ENCODE assay signal across 19 mouse cellular contexts in the genomic region with DNA sequence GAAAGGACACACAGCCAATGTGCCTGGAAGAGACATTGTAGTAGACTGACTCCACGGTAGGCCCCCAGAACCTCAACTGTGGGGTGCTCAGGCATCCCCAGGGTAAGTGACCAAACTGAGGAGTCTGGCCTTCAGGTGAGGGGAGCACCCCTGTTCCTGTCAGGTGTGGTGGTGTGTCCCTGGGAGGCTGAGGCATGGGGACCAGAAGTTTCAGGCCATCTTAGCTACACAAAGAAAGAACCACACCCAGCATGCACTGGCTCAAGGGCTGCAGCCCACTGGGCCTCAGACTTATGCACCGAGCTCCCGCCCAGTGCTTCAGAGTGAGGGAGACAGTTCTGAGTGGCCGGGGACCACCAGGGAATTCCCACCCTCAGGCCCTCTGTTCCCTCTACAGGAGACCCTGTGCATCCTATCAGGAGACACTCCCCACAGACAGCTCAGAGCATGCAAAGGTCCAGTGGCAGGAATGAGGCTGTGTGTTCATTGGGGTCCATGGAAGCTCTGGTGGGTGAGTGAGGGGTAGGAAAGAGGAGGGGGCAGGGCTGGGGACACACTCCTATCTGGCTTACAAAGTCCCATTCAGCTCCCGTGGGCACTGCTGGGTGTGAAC. TPM values are rescaled to one million over a fixed set of nuclear protein-coding genes. Genes with fewer than 3 reads are reported as not detected.
DNase-seq lines count a peak whose midpoint lies in the region; ATAC-seq and TF ChIP-seq lines count a peak whose summit lies in the region.
"Had no signal": no experiment of that assay in that cellular context is flagged by ENCODE, and none has a peak within 500 bp of the region (broad histone marks: within the 10 kb centered on the region; RNA-seq: fewer than 3 reads in every experiment).

No protein-coding gene starts in this region.

- no peak overlapping the region for H3K27ac ChIP-seq in limb, embryonic 13.5 days
- no peak overlapping the region for H3K27ac ChIP-seq in limb, embryonic 10.5 days
- no peak overlapping the region for H3K27ac ChIP-seq in midbrain, embryonic 13.5 days
- no peak overlapping the region for H3K27ac ChIP-seq in midbrain, postnatal 0 days (ENCODE audit: low read depth, low read length)
- no peak overlapping the region for H3K27ac ChIP-seq in embryonic facial prominence, embryonic 13.5 days
- H3K27ac ChIP-seq: limb, embryonic 12.5 days; stomach, postnatal 0 days had no signal

- H3K9ac ChIP-seq in limb, embryonic 13.5 days = 0 out of 2 replicates have a peak overlapping the region, but pooled peaks have one; percentile 19
- 0 out of 2 replicates have a peak overlapping the region, but pooled peaks have one; percentile 1 for H3K9ac ChIP-seq in midbrain, embryonic 13.5 days (replicated peaks)
- H3K9ac ChIP-seq in midbrain, postnatal 0 days (replicated peaks; ENCODE audit: low read length, poor library complexity, severe bottlenecking) = no peak overlapping the region
- peak overlapping the region; percentile 51; the same call in 1 of the 2 replicates for H3K9ac ChIP-seq in embryonic facial prominence, embryonic 13.5 days
- H3K9ac ChIP-seq: limb, embryonic 12.5 days had no signal

- H3K36me3 ChIP-seq in limb, embryonic 13.5 days = peaks cover 12% of the 10 kb centered on the region
- H3K36me3 ChIP-seq in limb, embryonic 10.5 days = peaks cover 19% of the 10 kb centered on the region
- peaks cover 10% of the 10 kb centered on the region for H3K36me3 ChIP-seq in midbrain, embryonic 13.5 days
- H3K36me3 ChIP-seq in midbrain, postnatal 0 days (ENCODE audit: insufficient read depth, low read length) = peaks cover 9% of the 10 kb centered on the region; the same call in 1 of the 2 replicates
- peaks cover 8% of the 10 kb centered on the region for H3K36me3 ChIP-seq in embryonic facial prominence, embryonic 13.5 days

- 95% methylated on average over 5 of the region's 5 CpGs for WGBS in limb, embryonic 13.5 days
- WGBS in limb, embryonic 10.5 days = 89% methylated on average over 5 of the region's 5 CpGs
- WGBS in midbrain, embryonic 13.5 days = 87% methylated on average over 5 of the region's 5 CpGs
- 89% methylated on average over 5 of the region's 5 CpGs for WGBS in midbrain, postnatal 0 days
- 89% methylated on average over 5 of the region's 5 CpGs for WGBS in embryonic facial prominence, embryonic 13.5 days

- TF ChIP-seq CTCF in midbrain, postnatal 0 days (IDR thresholded peaks at IDR 0.05) = no peak

- peak; percentile 93 for DNase-seq in heart, adult 11 months
- DNase-seq in heart, postnatal 36 days = no peak
- DNase-seq in limb, embryonic 10.5 days (ENCODE audit: low spot score) = no peak
- DNase-seq in midbrain, postnatal 0 days (ENCODE audit: low spot score) = no peak
- DNase-seq in adrenal gland, postnatal 25 days = no peak
- DNase-seq: adrenal gland, postnatal 10 days; cerebellum, postnatal 36 days; kidney, adult 11 months; lung, adult 2 months; lung, postnatal 36 days; right cerebral cortex, adult 18-20 months had no signal

- intact Hi-C loops in heart, postnatal 36 days (cut with DNase I) = no loop called here

- H3K4me3 ChIP-seq in limb, embryonic 13.5 days = no peak overlapping the region
- H3K4me3 ChIP-seq in limb, embryonic 10.5 days = no peak overlapping the region
- H3K4me3 ChIP-seq in midbrain, embryonic 13.5 days (replicated peaks) = no peak overlapping the region
- no peak overlapping the region for H3K4me3 ChIP-seq in midbrain, postnatal 0 days (ENCODE audit: low read depth, low read length)
- H3K4me3 ChIP-seq in embryonic facial prominence, embryonic 13.5 days = no peak overlapping the region

- no peaks in the 10 kb centered on the region; the same call in 1 of the 2 replicates for H3K27me3 ChIP-seq in limb, embryonic 13.5 days
- H3K27me3 ChIP-seq in limb, embryonic 10.5 days (ENCODE audit: low read depth, poor library complexity, severe bottlenecking) = no peaks in the 10 kb centered on the region
- 0 out of 2 replicates have a peak, but pooled peaks cover under 1% of the 10 kb centered on the region for H3K27me3 ChIP-seq in midbrain, embryonic 13.5 days
- H3K27me3 ChIP-seq in midbrain, postnatal 0 days (ENCODE audit: insufficient read depth, low read length) = no peaks in the 10 kb centered on the region
- no peaks in the 10 kb centered on the region for H3K27me3 ChIP-seq in embryonic facial prominence, embryonic 13.5 days
- H3K27me3 ChIP-seq: limb, embryonic 12.5 days had no signal

- H3K4me1 ChIP-seq in limb, embryonic 13.5 days = peaks cover 29% of the 10 kb centered on the region
- H3K4me1 ChIP-seq in limb, embryonic 10.5 days = peaks cover 43% of the 10 kb centered on the region
- peaks cover 46% of the 10 kb centered on the region for H3K4me1 ChIP-seq in midbrain, embryonic 13.5 days (replicated peaks)
- peaks cover 3% of the 10 kb centered on the region; the same call in 1 of the 2 replicates for H3K4me1 ChIP-seq in midbrain, postnatal 0 days (ENCODE audit: insufficient read depth, low read length)
- peaks cover 32% of the 10 kb centered on the region for H3K4me1 ChIP-seq in embryonic facial prominence, embryonic 13.5 days

- ATAC-seq in limb, embryonic 13.5 days (ENCODE audit: low FRiP score, low read depth) = no peak
- ATAC-seq in midbrain, embryonic 13.5 days = no peak
- ATAC-seq in midbrain, postnatal 0 days (ENCODE audit: low FRiP score) = no peak
- no peak for ATAC-seq in embryonic facial prominence, embryonic 13.5 days (ENCODE audit: insufficient number of reproducible peaks, insufficient read depth, low FRiP score, low TSS enrichment, low read depth)
- ATAC-seq: activated CD4-positive, CD25-positive, alpha-beta regulatory T cell, adult 4 months had no signal

- no peaks in the 10 kb centered on the region for H3K9me3 ChIP-seq in limb, embryonic 13.5 days
- no peaks in the 10 kb centered on the region for H3K9me3 ChIP-seq in limb, embryonic 10.5 days (replicated peaks)
- H3K9me3 ChIP-seq in midbrain, embryonic 13.5 days = no peaks in the 10 kb centered on the region
- H3K9me3 ChIP-seq in midbrain, postnatal 0 days (ENCODE audit: low read length) = no peaks in the 10 kb centered on the region
- H3K9me3 ChIP-seq in embryonic facial prominence, embryonic 13.5 days = no peaks in the 10 kb centered on the region
- H3K9me3 ChIP-seq: limb, embryonic 12.5 days had no signal

- no peak overlapping the region; the same call in 1 of the 2 replicates for H3K4me2 ChIP-seq in limb, embryonic 13.5 days (replicated peaks)
- no peak overlapping the region for H3K4me2 ChIP-seq in midbrain, embryonic 13.5 days (replicated peaks)
- H3K4me2 ChIP-seq in midbrain, postnatal 0 days (ENCODE audit: low read depth, low read length, poor library complexity, severe bottlenecking) = no peak overlapping the region
- no peak overlapping the region for H3K4me2 ChIP-seq in embryonic facial prominence, embryonic 13.5 days
- H3K4me2 ChIP-seq: limb, embryonic 12.5 days had no signal

RNA-seq across cellular contexts. Expression of gene Ccdc124, which starts 2.4 kb away (rescaled TPM):
- total RNA-seq in heart, postnatal 36 days (2021) = 10 to 100 TPM; 45.2 to 49.4 TPM
- 113 and 117 TPM in 2 replicates for polyA plus RNA-seq in limb, embryonic 13.5 days (2015; fragmentation: Nextera tagmentation; extraction: Ambion mirVana)
- 174 and 187 TPM in 2 replicates for polyA plus RNA-seq in limb, embryonic 10.5 days (2016; fragmentation: Nextera tagmentation; extraction: Ambion mirVana)
- polyA plus RNA-seq in midbrain, embryonic 13.5 days (2015; fragmentation: Nextera tagmentation; extraction: Ambion mirVana) = 160 TPM in 2 replicates
- total RNA-seq in midbrain, postnatal 0 days (2014; rRNA removed) = 44.3 and 48.6 TPM in 2 replicates
- 159 and 163 TPM in 2 replicates for polyA plus RNA-seq in midbrain, postnatal 0 days (2015; fragmentation: Nextera tagmentation; extraction: Ambion mirVana)
- polyA plus RNA-seq in embryonic facial prominence, embryonic 13.5 days (2015; fragmentation: Nextera tagmentation; extraction: Ambion mirVana) = 108 and 124 TPM in 2 replicates
- 54.6 and 57.5 TPM in 2 replicates for total RNA-seq in adrenal gland, postnatal 25 days (2021)

RNA-seq across cellular contexts. Expression of gene Kcnn1, which starts 8.2 kb away (rescaled TPM):
- total RNA-seq in heart, postnatal 36 days (2021) = 10 to 100 TPM; 10.4 to 13.6 TPM
- polyA plus RNA-seq in limb, embryonic 13.5 days (2015; fragmentation: Nextera tagmentation; extraction: Ambion mirVana) = 2.9 and 4.3 TPM in 2 replicates
- polyA plus RNA-seq in limb, embryonic 10.5 days (2016; fragmentation: Nextera tagmentation; extraction: Ambion mirVana) = 2.8 and 4.0 TPM in 2 replicates
- 19.6 and 26.9 TPM in 2 replicates for polyA plus RNA-seq in midbrain, embryonic 13.5 days (2015; fragmentation: Nextera tagmentation; extraction: Ambion mirVana)
- total RNA-seq in midbrain, postnatal 0 days (2014; rRNA removed) = 32.5 and 32.8 TPM in 2 replicates
- polyA plus RNA-seq in midbrain, postnatal 0 days (2015; fragmentation: Nextera tagmentation; extraction: Ambion mirVana) = 10.0 and 10.3 TPM in 2 replicates
- 3.2 and 5.3 TPM in 2 replicates for polyA plus RNA-seq in embryonic facial prominence, embryonic 13.5 days (2015; fragmentation: Nextera tagmentation; extraction: Ambion mirVana)
- 2.2 and 3.3 TPM in 2 replicates for total RNA-seq in adrenal gland, postnatal 25 days (2021)
- total RNA-seq: monocyte, adult 5-6 weeks had no signal
- polyA plus RNA-seq: activated CD4-positive, CD25-positive, alpha-beta regulatory T cell, adult 4 months had no signal

RNA-seq across cellular contexts. Expression of gene Slc5a5, which starts 21.3 kb away (rescaled TPM):
- total RNA-seq in heart, postnatal 36 days (2021) = not detected
- 0.39 and 0.45 TPM in 2 replicates for polyA plus RNA-seq in limb, embryonic 13.5 days (2015; fragmentation: Nextera tagmentation; extraction: Ambion mirVana)
- 0.16 and 0.23 TPM in 2 replicates for polyA plus RNA-seq in limb, embryonic 10.5 days (2016; fragmentation: Nextera tagmentation; extraction: Ambion mirVana)
- polyA plus RNA-seq in midbrain, embryonic 13.5 days (2015; fragmentation: Nextera tagmentation; extraction: Ambion mirVana) = 0.67 and 0.73 TPM in 2 replicates
- total RNA-seq in midbrain, postnatal 0 days (2014; rRNA removed) = 1.2 and 2.1 TPM in 2 replicates
- polyA plus RNA-seq in midbrain, postnatal 0 days (2015; fragmentation: Nextera tagmentation; extraction: Ambion mirVana) = 3.7 and 4.1 TPM in 2 replicates
- 0.18 and 0.32 TPM in 2 replicates for polyA plus RNA-seq in embryonic facial prominence, embryonic 13.5 days (2015; fragmentation: Nextera tagmentation; extraction: Ambion mirVana)
- 0.09 TPM in 1 of 2 replicates, not detected in the other for total RNA-seq in adrenal gland, postnatal 25 days (2021)
- total RNA-seq: gastrocnemius, adult 8-10 months; monocyte, adult 5-6 weeks had no signal
- polyA plus RNA-seq: activated CD4-positive, CD25-positive, alpha-beta regulatory T cell, adult 4 months had no signal

RNA-seq across cellular contexts. Expression of gene Rpl18a, which starts 25.9 kb away (rescaled TPM):
- total RNA-seq in heart, postnatal 36 days (2021) = 100 to 1,000 TPM; 895 to 990 TPM
- polyA plus RNA-seq in limb, embryonic 13.5 days (2015; fragmentation: Nextera tagmentation; extraction: Ambion mirVana) = 4,263 and 4,460 TPM in 2 replicates
- polyA plus RNA-seq in limb, embryonic 10.5 days (2016; fragmentation: Nextera tagmentation; extraction: Ambion mirVana) = 3,636 and 3,729 TPM in 2 replicates
- 2,682 and 2,717 TPM in 2 replicates for polyA plus RNA-seq in midbrain, embryonic 13.5 days (2015; fragmentation: Nextera tagmentation; extraction: Ambion mirVana)
- total RNA-seq in midbrain, postnatal 0 days (2014; rRNA removed) = 1,447 and 1,819 TPM in 2 replicates
- 2,274 and 2,285 TPM in 2 replicates for polyA plus RNA-seq in midbrain, postnatal 0 days (2015; fragmentation: Nextera tagmentation; extraction: Ambion mirVana)
- 4,412 and 4,959 TPM in 2 replicates for polyA plus RNA-seq in embryonic facial prominence, embryonic 13.5 days (2015; fragmentation: Nextera tagmentation; extraction: Ambion mirVana)
- total RNA-seq in adrenal gland, postnatal 25 days (2021) = 1,315 and 1,410 TPM in 2 replicates

RNA-seq across cellular contexts. Expression of gene Arrdc2, which starts 31.8 kb away (rescaled TPM):
- 10 to 100 TPM; 11.3 to 11.4 TPM for total RNA-seq in heart, postnatal 36 days (2021)
- 6.1 and 6.2 TPM in 2 replicates for polyA plus RNA-seq in limb, embryonic 13.5 days (2015; fragmentation: Nextera tagmentation; extraction: Ambion mirVana)
- 4.4 and 5.0 TPM in 2 replicates for polyA plus RNA-seq in limb, embryonic 10.5 days (2016; fragmentation: Nextera tagmentation; extraction: Ambion mirVana)
- 7.7 and 10.5 TPM in 2 replicates for polyA plus RNA-seq in midbrain, embryonic 13.5 days (2015; fragmentation: Nextera tagmentation; extraction: Ambion mirVana)
- total RNA-seq in midbrain, postnatal 0 days (2014; rRNA removed) = 13.6 TPM in 2 replicates
- 6.0 and 6.6 TPM in 2 replicates for polyA plus RNA-seq in midbrain, postnatal 0 days (2015; fragmentation: Nextera tagmentation; extraction: Ambion mirVana)
- 5.9 and 7.7 TPM in 2 replicates for polyA plus RNA-seq in embryonic facial prominence, embryonic 13.5 days (2015; fragmentation: Nextera tagmentation; extraction: Ambion mirVana)
- 10.6 and 14.4 TPM in 2 replicates for total RNA-seq in adrenal gland, postnatal 25 days (2021)
